9 mouse cellular contexts compared by ENCODE assay signal in genomic region chr1:40544650-40545049, GRCm38 (mm10). TPM values are rescaled to one million over a fixed set of nuclear protein-coding genes. Genes with fewer than 3 reads are reported as not detected.
DNase-seq lines count a peak whose midpoint lies in the region; ATAC-seq and TF ChIP-seq lines count a peak whose summit lies in the region.
"Had no signal": no experiment of that assay in that cellular context is flagged by ENCODE, and none has a peak within 500 bp of the region (broad histone marks: within the 10 kb centered on the region; RNA-seq: fewer than 3 reads in every experiment).

No protein-coding gene starts in this region.

- no peaks in the 10 kb centered on the region for H3K27me3 ChIP-seq in intestine, embryonic 14.5 days (replicated peaks; ENCODE audit: control insufficient read depth, insufficient read depth, low read length)
- H3K27me3 ChIP-seq in intestine, embryonic 16.5 days (replicated peaks; ENCODE audit: control insufficient read depth, insufficient read depth, low read length), result no peaks in the 10 kb centered on the region
- H3K27me3 ChIP-seq in cerebellum, adult 2 months (ENCODE audit: control insufficient read depth, insufficient read depth, low read length), result no peaks in the 10 kb centered on the region
- no peaks in the 10 kb centered on the region for H3K27me3 ChIP-seq in midbrain, embryonic 11.5 days (ENCODE audit: control insufficient read depth, insufficient read depth, low read length)
- H3K27me3 ChIP-seq: embryonic facial prominence, embryonic 15.5 days had no signal

- no peak overlapping the region for H3K4me2 ChIP-seq in intestine, embryonic 14.5 days (ENCODE audit: low read length)
- no peak overlapping the region for H3K4me2 ChIP-seq in intestine, embryonic 16.5 days (ENCODE audit: low read depth, low read length)
- no peak overlapping the region for H3K4me2 ChIP-seq in midbrain, embryonic 11.5 days
- H3K4me2 ChIP-seq: embryonic facial prominence, embryonic 15.5 days had no signal

- no peak for ATAC-seq in intestine, embryonic 14.5 days (replicated peaks; ENCODE audit: low FRiP score, low TSS enrichment, low read depth)
- ATAC-seq in intestine, embryonic 16.5 days, result no peak
- no peak for ATAC-seq in midbrain, embryonic 11.5 days (ENCODE audit: low FRiP score)

- H3K9me3 ChIP-seq in intestine, embryonic 14.5 days (ENCODE audit: control insufficient read depth, low read length), result no peaks in the 10 kb centered on the region
- H3K9me3 ChIP-seq in intestine, embryonic 16.5 days (ENCODE audit: control insufficient read depth, low read length), result no peaks in the 10 kb centered on the region
- no peaks in the 10 kb centered on the region for H3K9me3 ChIP-seq in ES-E14 (ENCODE audit: control insufficient read depth, insufficient read depth, low read depth, low read length)
- H3K9me3 ChIP-seq in midbrain, embryonic 11.5 days (ENCODE audit: control insufficient read depth, low read length), result no peaks in the 10 kb centered on the region
- H3K9me3 ChIP-seq: embryonic facial prominence, embryonic 15.5 days had no signal

- no peak for TF ChIP-seq POLR2A in cerebellum, adult 2 months (IDR thresholded peaks at IDR 0.05; ENCODE audit: borderline replicate concordance, insufficient read depth, low read length)

- in situ Hi-C loops in ES-E14 (cut with MboI; ENCODE audit: low sequenced_read_pairs in 2 of 2, unreplicated experiment in 2 of 2), result no loop called here

- peak; percentile 75 for DNase-seq in intestine, embryonic 14.5 days (ENCODE audit: low spot score)
- DNase-seq in ES-E14 (ENCODE audit: low read depth, low spot score), result peak; percentile 41
- peak; percentile 9 to 14 for DNase-seq in cerebellum, adult 2 months
- DNase-seq in frontal cortex, postnatal 25 days (ENCODE audit: low spot score in 2 of 2), result peak; percentile 8 to 50
- peak; percentile 37 for DNase-seq in layer of hippocampus, adult 9-11 months
- DNase-seq in midbrain, embryonic 11.5 days (ENCODE audit: low spot score, missing footprints), result peak; percentile 95
- DNase-seq in testis, postnatal 10 days (ENCODE audit: low spot score), result peak; percentile 80

- no peak overlapping the region for H3K27ac ChIP-seq in intestine, embryonic 14.5 days (ENCODE audit: low read depth)
- H3K27ac ChIP-seq in intestine, embryonic 16.5 days (ENCODE audit: low read length), result no peak overlapping the region
- no peak overlapping the region for H3K27ac ChIP-seq in ES-E14 (ENCODE audit: insufficient read depth, low read depth, low read length, poor library complexity, severe bottlenecking)
- no peak overlapping the region for H3K27ac ChIP-seq in cerebellum, adult 2 months (ENCODE audit: insufficient read depth, low read length)
- H3K27ac ChIP-seq in midbrain, embryonic 11.5 days (ENCODE audit: low read depth, low read length), result no peak overlapping the region
- H3K27ac ChIP-seq: embryonic facial prominence, embryonic 15.5 days had no signal

- no peaks in the 10 kb centered on the region for H3K36me3 ChIP-seq in intestine, embryonic 14.5 days (ENCODE audit: control insufficient read depth, insufficient read depth, low read length)
- no peaks in the 10 kb centered on the region for H3K36me3 ChIP-seq in intestine, embryonic 16.5 days (ENCODE audit: control insufficient read depth, insufficient read depth, low read length)
- H3K36me3 ChIP-seq in ES-E14 (ENCODE audit: control insufficient read depth, insufficient read depth, low read length, poor library complexity, severe bottlenecking), result no peaks in the 10 kb centered on the region; the same call in 1 of the 2 replicates
- no peaks in the 10 kb centered on the region for H3K36me3 ChIP-seq in midbrain, embryonic 11.5 days (ENCODE audit: control insufficient read depth, insufficient read depth, low read length)
- H3K36me3 ChIP-seq: embryonic facial prominence, embryonic 15.5 days had no signal

- 2% methylated on average over 2 of the region's 2 CpGs for WGBS in intestine, embryonic 14.5 days
- 0% methylated on average over 2 of the region's 2 CpGs for WGBS in intestine, embryonic 16.5 days
- 0% methylated on average over 2 of the region's 2 CpGs for WGBS in cerebellum, adult 2 months
- 2% methylated on average over 2 of the region's 2 CpGs for WGBS in midbrain, embryonic 11.5 days

- H3K9ac ChIP-seq in intestine, embryonic 14.5 days (ENCODE audit: low read length), result no peak overlapping the region
- no peak overlapping the region for H3K9ac ChIP-seq in intestine, embryonic 16.5 days (ENCODE audit: low read depth, low read length)
- H3K9ac ChIP-seq in ES-E14 (ENCODE audit: insufficient read depth, low read depth, low read length, poor library complexity, severe bottlenecking), result no peak overlapping the region
- H3K9ac ChIP-seq in midbrain, embryonic 11.5 days (ENCODE audit: low read length), result no peak overlapping the region
- H3K9ac ChIP-seq: embryonic facial prominence, embryonic 15.5 days had no signal

- peak; percentile 52; the same call in 1 of the 2 replicates for TF ChIP-seq CTCF in cerebellum, adult 2 months (IDR thresholded peaks at IDR 0.05; ENCODE audit: borderline replicate concordance, insufficient read depth, low read depth, low read length)

- no peak overlapping the region for H3K4me3 ChIP-seq in intestine, embryonic 14.5 days (ENCODE audit: low read depth, low read length)
- no peak overlapping the region for H3K4me3 ChIP-seq in intestine, embryonic 16.5 days (ENCODE audit: low read length)
- no peak overlapping the region for H3K4me3 ChIP-seq in ES-E14 (ENCODE audit: insufficient read depth in 1 of 2, low read depth in 1 of 2, low read length in 2 of 2, poor library complexity in 1 of 2, severe bottlenecking in 1 of 2)
- no peak overlapping the region for H3K4me3 ChIP-seq in cerebellum, adult 2 months (replicated peaks; ENCODE audit: insufficient read depth, low read depth, low read length)
- no peak overlapping the region for H3K4me3 ChIP-seq in midbrain, embryonic 11.5 days (ENCODE audit: low read depth, low read length)
- H3K4me3 ChIP-seq: embryonic facial prominence, embryonic 15.5 days had no signal

- no peaks in the 10 kb centered on the region for H3K4me1 ChIP-seq in intestine, embryonic 14.5 days (replicated peaks; ENCODE audit: control insufficient read depth, insufficient read depth, low read length)
- H3K4me1 ChIP-seq in intestine, embryonic 16.5 days (ENCODE audit: control insufficient read depth, insufficient read depth, low read length), result no peaks in the 10 kb centered on the region
- no peaks in the 10 kb centered on the region for H3K4me1 ChIP-seq in ES-E14 (ENCODE audit: control insufficient read depth in 2 of 2, insufficient read depth in 2 of 2, low read length in 2 of 2, poor library complexity in 1 of 2)
- H3K4me1 ChIP-seq in cerebellum, adult 2 months (ENCODE audit: control insufficient read depth, insufficient read depth, low read length), result no peaks in the 10 kb centered on the region
- no peaks in the 10 kb centered on the region for H3K4me1 ChIP-seq in midbrain, embryonic 11.5 days (ENCODE audit: control insufficient read depth, insufficient read depth, low read length)
- H3K4me1 ChIP-seq: embryonic facial prominence, embryonic 15.5 days had no signal

TF ChIP-seq in ES-E14, 5 proteins besides CTCF, POLR2A, EP300 and RAD21:
- no peak for TF ChIP-seq CHD2 (IDR thresholded peaks at IDR 0.05; ENCODE audit: low read depth, low read length)
- TF ChIP-seq ZC3H11A (IDR thresholded peaks at IDR 0.05; ENCODE audit: borderline replicate concordance, low read depth, low read length), result peak; percentile 62; the same call in 1 of the 2 replicates

RNA-seq across cellular contexts. Expression of gene Il18rap, which starts 29.5 kb away (rescaled TPM):
- 0.28 and 0.36 TPM in 2 replicates for polyA plus RNA-seq in intestine, embryonic 14.5 days (2014; fragmentation: Nextera tagmentation; extraction: Ambion mirVana)
- 0.32 and 0.33 TPM in 2 replicates for polyA plus RNA-seq in intestine, embryonic 16.5 days (2015; fragmentation: Nextera tagmentation; extraction: Ambion mirVana)
- 0.16 and 0.89 TPM in 2 replicates for total RNA-seq in ES-E14 (2012; rRNA removed)
- 0.03 and 0.08 TPM in 2 replicates for polyA plus RNA-seq in cerebellum, adult 2 months (2012; rRNA removed)
- polyA plus RNA-seq in midbrain, embryonic 11.5 days (2014; fragmentation: Nextera tagmentation; extraction: Ambion mirVana), result 0.15 TPM in 1 of 2 replicates, not detected in the other

RNA-seq across cellular contexts. Expression of gene Slc9a4, which starts 35.2 kb away (rescaled TPM):
- polyA plus RNA-seq in intestine, embryonic 14.5 days (2014; fragmentation: Nextera tagmentation; extraction: Ambion mirVana), result not detected in 2 replicates
- polyA plus RNA-seq in intestine, embryonic 16.5 days (2015; fragmentation: Nextera tagmentation; extraction: Ambion mirVana), result 0.04 TPM in 1 of 2 replicates, not detected in the other
- total RNA-seq in ES-E14 (2012; rRNA removed), result not detected in 2 replicates
- 0.17 and 0.20 TPM in 2 replicates for polyA plus RNA-seq in cerebellum, adult 2 months (2012; rRNA removed)
- not detected in 2 replicates for polyA plus RNA-seq in midbrain, embryonic 11.5 days (2014; fragmentation: Nextera tagmentation; extraction: Ambion mirVana)

Comparison
In these comparisons a context has a peak if more than half of its experiments do, and no peak if none do; other contexts are left out.
1. DNase-seq: peak in every context shown above with its lines; median percentile 95 in midbrain, embryonic 11.5 days; 80 in testis, postnatal 10 days; 75 in intestine, embryonic 14.5 days; 41 in ES-E14; 37 in layer of hippocampus, adult 9-11 months; 29 in frontal cortex, postnatal 25 days; 12 in cerebellum, adult 2 months.